Mouse (Mus musculus): ENCODE results near the gene Mllt3. TPM values are rescaled to one million over a fixed set of nuclear protein-coding genes. Genes with fewer than 3 reads are reported as not detected.

Mllt3 gene
- polyA plus RNA-seq, 1 experiment from 2014 or later = 107 TPM

GRCm38 (mm10) chr4:87736779-87737178 lies 296.4 kb downstream of the Mllt3 start:
- H3K27ac ChIP-seq = no peak overlapping the region
- H3K27me3 ChIP-seq = no peaks in the 10 kb centered on the region
- WGBS (ENCODE audit: insufficient replicate concordance) = 58% methylated on average over 3 of the region's 3 CpGs
- H3K4me3 ChIP-seq (replicated peaks) = no peak overlapping the region
- H3K9ac ChIP-seq = no peak overlapping the region
- no peaks in the 10 kb centered on the region for H3K9me3 ChIP-seq (replicated peaks)
- H3K4me2 ChIP-seq = no peak overlapping the region
- ATAC-seq (ENCODE audit: low read depth) (no peak), DNase-seq (no peak)
- H3K36me3 ChIP-seq = no peaks in the 10 kb centered on the region
- no peaks in the 10 kb centered on the region for H3K4me1 ChIP-seq (replicated peaks)

GRCm38 (mm10) chr4:87731118-87731672 lies 302.0 kb downstream of the Mllt3 start:
- Histone ChIP-seq H3K27me3 (no peaks in the 10 kb centered on the region), H3K4me3 (replicated peaks) (no peak overlapping the region), H3K4me2 (no peak overlapping the region), H3K27ac (no peak overlapping the region), H3K36me3 (no peaks in the 10 kb centered on the region), H3K9me3 (replicated peaks) (no peaks in the 10 kb centered on the region), H3K4me1 (replicated peaks) (no peaks in the 10 kb centered on the region), H3K9ac (no peak overlapping the region)
- WGBS (ENCODE audit: insufficient replicate concordance) = 57% methylated on average over 5 of the region's 5 CpGs
- no peak for DNase-seq
- ATAC-seq (ENCODE audit: low read depth) = no peak

- no peak overlapping the region for H3K9ac ChIP-seq
- no peaks in the 10 kb centered on the region for H3K4me1 ChIP-seq (replicated peaks)
- 34% methylated on average over 1 of the region's 1 CpGs for WGBS (ENCODE audit: insufficient replicate concordance)
- no peak overlapping the region for H3K4me2 ChIP-seq
- H3K9me3 ChIP-seq (replicated peaks) = no peaks in the 10 kb centered on the region
- H3K27me3 ChIP-seq = no peaks in the 10 kb centered on the region
- H3K36me3 ChIP-seq = no peaks in the 10 kb centered on the region
- H3K27ac ChIP-seq = no peak overlapping the region
- DNase-seq (no peak), ATAC-seq (ENCODE audit: low read depth) (no peak)
- H3K4me3 ChIP-seq (replicated peaks) = no peak overlapping the region
Measured at GRCm38 (mm10) chr4:87728581-87728980, 304.6 kb downstream of the Mllt3 start.

GRCm38 (mm10) chr4:87723448-87723847 lies 309.7 kb downstream of the Mllt3 start:
- no peaks in the 10 kb centered on the region for H3K36me3 ChIP-seq
- 70% methylated on average over 6 of the region's 6 CpGs for WGBS (ENCODE audit: insufficient replicate concordance)
- H3K4me1 ChIP-seq (replicated peaks) = no peaks in the 10 kb centered on the region

More at GRCm38 (mm10) chr4:87723448-87723847, 309.7 kb downstream of the Mllt3 start:
- Histone ChIP-seq H3K9ac (no peak overlapping the region), H3K27me3 (no peaks in the 10 kb centered on the region), H3K4me2 (no peak overlapping the region), H3K27ac (no peak overlapping the region), H3K4me3 (replicated peaks) (no peak overlapping the region), H3K9me3 (replicated peaks) (no peaks in the 10 kb centered on the region)
- ATAC-seq (ENCODE audit: low read depth) (no peak), DNase-seq (no peak)

Other genes starting within 250 kb of the Mllt3 start
- 7.2 and 10.0 TPM in 2 replicates for gene Focad, start 61.3 kb upstream of the Mllt3 start, polyA plus RNA-seq (2015; fragmentation: Nextera tagmentation; extraction: Ambion mirVana)